Comparison of ENCODE assay signal across 16 mouse cellular contexts in genomic region chr11:115946221-115946828, GRCm38 (mm10). TPM values are rescaled to one million over a fixed set of nuclear protein-coding genes. Genes with fewer than 3 reads are reported as not detected.
DNase-seq lines count a peak whose midpoint lies in the region; ATAC-seq and TF ChIP-seq lines count a peak whose summit lies in the region.
"Had no signal": no experiment of that assay in that cellular context is flagged by ENCODE, and none has a peak within 500 bp of the region (broad histone marks: within the 10 kb centered on the region; RNA-seq: fewer than 3 reads in every experiment).

No protein-coding gene starts in this region.

- no peak for TF ChIP-seq CTCF in heart, postnatal 0 days (IDR thresholded peaks at IDR 0.05; ENCODE audit: low read depth)
- TF ChIP-seq CTCF in lung, adult 2 months (IDR thresholded peaks at IDR 0.05; ENCODE audit: insufficient read depth, low read length), result no peak
- TF ChIP-seq CTCF in kidney, adult 2 months (conservative IDR thresholded peaks at IDR 0.05; ENCODE audit: insufficient read depth, insufficient read length, low read depth, low read length), result no peak

- no peaks in the 10 kb centered on the region for H3K4me1 ChIP-seq in heart, postnatal 0 days (ENCODE audit: control insufficient read depth, insufficient read depth)
- no peaks in the 10 kb centered on the region for H3K4me1 ChIP-seq in lung, adult 2 months (ENCODE audit: control insufficient read depth, insufficient read depth, low read length)
- H3K4me1 ChIP-seq in kidney, adult 2 months (ENCODE audit: control insufficient read depth, insufficient read depth, low read length), result 0 out of 2 replicates have a peak, but pooled peaks cover 2% of the 10 kb centered on the region
- no peaks in the 10 kb centered on the region for H3K4me1 ChIP-seq in midbrain, embryonic 15.5 days

- WGBS in heart, postnatal 0 days, result 75% methylated on average over 9 of the region's 9 CpGs
- WGBS in lung, adult 2 months, result 60% methylated on average over 9 of the region's 9 CpGs
- WGBS in kidney, adult 2 months, result 63% methylated on average over 9 of the region's 9 CpGs
- 90% methylated on average over 9 of the region's 9 CpGs for WGBS in midbrain, embryonic 15.5 days

- no peak overlapping the region for H3K4me3 ChIP-seq in heart, postnatal 0 days (ENCODE audit: low read depth, low read length)
- no peak overlapping the region for H3K4me3 ChIP-seq in lung, adult 2 months (replicated peaks; ENCODE audit: extremely low read depth, low read depth, low read length)
- no peak overlapping the region for H3K4me3 ChIP-seq in kidney, adult 2 months (ENCODE audit: insufficient read depth, low read depth, low read length)
- no peak overlapping the region for H3K4me3 ChIP-seq in midbrain, embryonic 15.5 days
- H3K4me3 ChIP-seq: embryonic facial prominence, embryonic 12.5 days; layer of hippocampus, adult 2 months had no signal

- H3K9me3 ChIP-seq in heart, postnatal 0 days (replicated peaks; ENCODE audit: control insufficient read depth, low read length), result no peaks in the 10 kb centered on the region
- H3K9me3 ChIP-seq in midbrain, embryonic 15.5 days, result no peaks in the 10 kb centered on the region
- H3K9me3 ChIP-seq: embryonic facial prominence, embryonic 12.5 days had no signal

- H3K4me2 ChIP-seq in heart, postnatal 0 days (ENCODE audit: low read depth, low read length), result no peak overlapping the region
- no peak overlapping the region for H3K4me2 ChIP-seq in midbrain, embryonic 15.5 days
- H3K4me2 ChIP-seq: embryonic facial prominence, embryonic 12.5 days had no signal

- H3K9ac ChIP-seq in heart, postnatal 0 days (replicated peaks; ENCODE audit: low read depth, low read length), result no peak overlapping the region
- H3K9ac ChIP-seq in midbrain, embryonic 15.5 days, result no peak overlapping the region
- H3K9ac ChIP-seq: embryonic facial prominence, embryonic 12.5 days; liver, postnatal 0 days had no signal

- no peak for TF ChIP-seq EP300 in heart, postnatal 0 days (IDR thresholded peaks at IDR 0.05; ENCODE audit: low read depth)

- intact Hi-C loops in heart, postnatal 36 days (cut with DNase I), result no loop called here

- no peak for DNase-seq in heart, postnatal 0 days (ENCODE audit: low spot score)
- DNase-seq in heart, postnatal 36 days, result no peak
- peak; percentile 10 for DNase-seq in lung, postnatal 10 days
- no peak for DNase-seq in lung, adult 2 months
- DNase-seq in kidney, adult 2 months, result peak; percentile 57
- no peak for DNase-seq in spleen, postnatal 36 days (ENCODE audit: low spot score in 2 of 2)
- DNase-seq: cerebellum, postnatal 10 days; liver, postnatal 0 days; thymus, adult 2 months had no signal

- H3K27ac ChIP-seq in heart, postnatal 0 days (ENCODE audit: low read depth), result peak overlapping the region; percentile 50
- peak overlapping the region; percentile 58 for H3K27ac ChIP-seq in kidney, adult 2 months (ENCODE audit: insufficient read depth, low read depth, low read length)
- H3K27ac ChIP-seq in midbrain, embryonic 15.5 days, result no peak overlapping the region
- H3K27ac ChIP-seq: embryonic facial prominence, embryonic 12.5 days; layer of hippocampus, adult 2 months had no signal

- peaks cover 55% of the 10 kb centered on the region for H3K36me3 ChIP-seq in heart, postnatal 0 days (replicated peaks; ENCODE audit: control insufficient read depth, insufficient read depth, low read length)
- H3K36me3 ChIP-seq in kidney, adult 2 months (ENCODE audit: control insufficient read depth, insufficient read depth, low read length), result no peaks in the 10 kb centered on the region; the same call in 1 of the 2 replicates
- H3K36me3 ChIP-seq in midbrain, embryonic 15.5 days (replicated peaks), result peaks cover 10% of the 10 kb centered on the region

- H3K27me3 ChIP-seq in heart, postnatal 0 days (ENCODE audit: control insufficient read depth, insufficient read depth, low read length), result no peaks in the 10 kb centered on the region
- H3K27me3 ChIP-seq in kidney, adult 2 months (replicated peaks; ENCODE audit: control insufficient read depth, insufficient read depth, low read length), result no peaks in the 10 kb centered on the region
- no peaks in the 10 kb centered on the region for H3K27me3 ChIP-seq in midbrain, embryonic 15.5 days (replicated peaks)
- H3K27me3 ChIP-seq: embryonic facial prominence, embryonic 12.5 days had no signal

- no peak for TF ChIP-seq POLR2A in lung, adult 2 months (IDR thresholded peaks at IDR 0.05; ENCODE audit: borderline replicate concordance, extremely low read depth, low read depth, low read length)
- TF ChIP-seq POLR2A in kidney, adult 2 months (IDR thresholded peaks at IDR 0.05; ENCODE audit: low read depth, low read length), result no peak

- ATAC-seq in heart, postnatal 0 days (ENCODE audit: insufficient read depth, low read depth), result peak; percentile 55
- ATAC-seq in midbrain, embryonic 15.5 days (replicated peaks), result no peak
- ATAC-seq: CD4-positive, CD25-positive, alpha-beta regulatory T cell, adult 4 months; liver, postnatal 0 days; midbrain, embryonic 16.5 days had no signal

RNA-seq across cellular contexts. Expression of gene Recql5, which starts 13.0 kb away (rescaled TPM):
- total RNA-seq in heart, postnatal 0 days (2014; rRNA removed; ENCODE audit: low replicate concordance), result 5.4 and 5.8 TPM in 2 replicates
- 6.2 and 6.3 TPM in 2 replicates for polyA plus RNA-seq in heart, postnatal 0 days (2015; fragmentation: Nextera tagmentation; extraction: Ambion mirVana)
- total RNA-seq in heart, postnatal 36 days (2021), result 1 to 10 TPM; 6.7 to 8.9 TPM
- 14.5 and 18.0 TPM in 2 replicates for polyA plus RNA-seq in lung, adult 2 months (2012; rRNA removed)
- 16.9 and 18.8 TPM in 2 replicates for polyA plus RNA-seq in kidney, adult 2 months (2012; rRNA removed)
- 22.4 and 25.7 TPM in 2 replicates for polyA plus RNA-seq in midbrain, embryonic 15.5 days (2015; fragmentation: Nextera tagmentation; extraction: Ambion mirVana)

RNA-seq across cellular contexts. Expression of gene Sap30bp, which starts 13.2 kb away (rescaled TPM):
- total RNA-seq in heart, postnatal 0 days (2014; rRNA removed; ENCODE audit: low replicate concordance), result 11.7 and 17.9 TPM in 2 replicates
- polyA plus RNA-seq in heart, postnatal 0 days (2015; fragmentation: Nextera tagmentation; extraction: Ambion mirVana), result 19.0 and 19.6 TPM in 2 replicates
- total RNA-seq in heart, postnatal 36 days (2021), result 10 to 100 TPM; 17.2 to 20.7 TPM
- polyA plus RNA-seq in lung, adult 2 months (2012; rRNA removed), result 18.8 and 23.0 TPM in 2 replicates
- 20.5 and 24.1 TPM in 2 replicates for polyA plus RNA-seq in kidney, adult 2 months (2012; rRNA removed)
- 52.1 and 53.1 TPM in 2 replicates for polyA plus RNA-seq in midbrain, embryonic 15.5 days (2015; fragmentation: Nextera tagmentation; extraction: Ambion mirVana)

RNA-seq across cellular contexts. Expression of gene Itgb4, which starts 28.2 kb away (rescaled TPM):
- total RNA-seq in heart, postnatal 0 days (2014; rRNA removed; ENCODE audit: low replicate concordance), result 1.1 and 1.5 TPM in 2 replicates
- 0.85 and 1.1 TPM in 2 replicates for polyA plus RNA-seq in heart, postnatal 0 days (2015; fragmentation: Nextera tagmentation; extraction: Ambion mirVana)
- 1 to 10 TPM; 2.6 to 3.4 TPM for total RNA-seq in heart, postnatal 36 days (2021)
- polyA plus RNA-seq in lung, adult 2 months (2012; rRNA removed), result 11.0 and 14.7 TPM in 2 replicates
- polyA plus RNA-seq in kidney, adult 2 months (2012; rRNA removed), result 5.1 and 5.3 TPM in 2 replicates
- polyA plus RNA-seq in midbrain, embryonic 15.5 days (2015; fragmentation: Nextera tagmentation; extraction: Ambion mirVana), result 0.79 and 0.94 TPM in 2 replicates
- polyA plus RNA-seq: CD4-positive, CD25-positive, alpha-beta regulatory T cell, adult 4 months had no signal

RNA-seq across cellular contexts. Expression of gene Smim6, which starts 34.5 kb away (rescaled TPM):
- total RNA-seq in heart, postnatal 0 days (2014; rRNA removed; ENCODE audit: low replicate concordance), result not detected in 2 replicates
- polyA plus RNA-seq in heart, postnatal 0 days (2015; fragmentation: Nextera tagmentation; extraction: Ambion mirVana), result 0.98 and 1.6 TPM in 2 replicates
- under 1 TPM in 1 of 2 experiments, not detected in 1; 0.31 TPM for total RNA-seq in heart, postnatal 36 days (2021)
- 8.5 and 9.1 TPM in 2 replicates for polyA plus RNA-seq in lung, adult 2 months (2012; rRNA removed)
- 5.0 and 5.7 TPM in 2 replicates for polyA plus RNA-seq in kidney, adult 2 months (2012; rRNA removed)
- polyA plus RNA-seq in midbrain, embryonic 15.5 days (2015; fragmentation: Nextera tagmentation; extraction: Ambion mirVana), result 1.0 and 1.1 TPM in 2 replicates
- total RNA-seq: heart, adult 18-20 months; layer of hippocampus, adult 2 months; left cerebral cortex, postnatal 25 days had no signal

RNA-seq across cellular contexts. Expression of gene Smim5, which starts 46.6 kb away (rescaled TPM):
- total RNA-seq in heart, postnatal 0 days (2014; rRNA removed; ENCODE audit: low replicate concordance), result 57.5 and 83.0 TPM in 2 replicates
- 79.3 and 93.3 TPM in 2 replicates for polyA plus RNA-seq in heart, postnatal 0 days (2015; fragmentation: Nextera tagmentation; extraction: Ambion mirVana)
- total RNA-seq in heart, postnatal 36 days (2021), result 10 to 100 TPM; 14.8 to 26.7 TPM
- polyA plus RNA-seq in lung, adult 2 months (2012; rRNA removed), result 10.3 and 10.8 TPM in 2 replicates
- 26.1 and 26.7 TPM in 2 replicates for polyA plus RNA-seq in kidney, adult 2 months (2012; rRNA removed)
- 1.2 and 1.4 TPM in 2 replicates for polyA plus RNA-seq in midbrain, embryonic 15.5 days (2015; fragmentation: Nextera tagmentation; extraction: Ambion mirVana)

Comparison
In these comparisons a context has a peak if more than half of its experiments do, and no peak if none do; other contexts are left out.
1. DNase-seq: peak in lung, postnatal 10 days (single experiment) and kidney, adult 2 months (single experiment); none in heart, postnatal 0 days (single experiment), heart, postnatal 36 days (0 of 2), lung, adult 2 months (single experiment) and spleen, postnatal 36 days (0 of 2).